9 mouse cellular contexts compared by ENCODE assay signal in genomic region chr4:133432560-133433171, GRCm38 (mm10). TPM values are rescaled to one million over a fixed set of nuclear protein-coding genes. Genes with fewer than 3 reads are reported as not detected.
DNase-seq lines count a peak whose midpoint lies in the region; ATAC-seq lines count a peak whose summit lies in the region.
"Had no signal": no experiment of that assay in that cellular context is flagged by ENCODE, and none has a peak within 500 bp of the region (broad histone marks: within the 10 kb centered on the region; RNA-seq: fewer than 3 reads in every experiment).

No protein-coding gene starts in this region.

- peak overlapping the region; percentile 51 for H3K4me2 ChIP-seq in heart, embryonic 13.5 days
- H3K4me2 ChIP-seq in forebrain, embryonic 15.5 days (replicated peaks), result peak overlapping the region; percentile 26

- no peak for ATAC-seq in heart, embryonic 13.5 days (ENCODE audit: extremely low read depth, insufficient number of reproducible peaks, low FRiP score, low TSS enrichment)
- peak; percentile 89 for ATAC-seq in forebrain, embryonic 15.5 days (replicated peaks)

- H3K4me3 ChIP-seq in heart, embryonic 13.5 days, result 0 out of 2 replicates have a peak overlapping the region, but pooled peaks have one; percentile 4
- H3K4me3 ChIP-seq in forebrain, embryonic 15.5 days, result peak overlapping the region; percentile 16; the same call in 1 of the 2 replicates
- peak overlapping the region; percentile 6; the same call in 1 of the 2 replicates for H3K4me3 ChIP-seq in limb, embryonic 10.5 days

- no peaks in the 10 kb centered on the region for H3K36me3 ChIP-seq in heart, embryonic 13.5 days
- H3K36me3 ChIP-seq in forebrain, embryonic 15.5 days, result no peaks in the 10 kb centered on the region
- H3K36me3 ChIP-seq in limb, embryonic 10.5 days, result no peaks in the 10 kb centered on the region
- H3K36me3 ChIP-seq: G1E had no signal

- no peak overlapping the region for H3K27ac ChIP-seq in heart, embryonic 13.5 days (replicated peaks)
- peak overlapping the region; percentile 78 for H3K27ac ChIP-seq in forebrain, embryonic 15.5 days (replicated peaks)
- peak overlapping the region; percentile 59 for H3K27ac ChIP-seq in limb, embryonic 10.5 days

- intact Hi-C loops in heart, postnatal 14 days (cut with DNase I), result no loop called here

- H3K9me3 ChIP-seq in heart, embryonic 13.5 days, result no peaks in the 10 kb centered on the region
- H3K9me3 ChIP-seq in forebrain, embryonic 15.5 days, result no peaks in the 10 kb centered on the region
- H3K9me3 ChIP-seq in limb, embryonic 10.5 days (replicated peaks), result no peaks in the 10 kb centered on the region
- H3K9me3 ChIP-seq: G1E had no signal

- H3K27me3 ChIP-seq in heart, embryonic 13.5 days (replicated peaks), result no peaks in the 10 kb centered on the region; the same call in 1 of the 2 replicates
- no peaks in the 10 kb centered on the region for H3K27me3 ChIP-seq in forebrain, embryonic 15.5 days
- no peaks in the 10 kb centered on the region for H3K27me3 ChIP-seq in limb, embryonic 10.5 days (ENCODE audit: low read depth, poor library complexity, severe bottlenecking)

- H3K4me1 ChIP-seq in heart, embryonic 13.5 days, result 0 out of 2 replicates have a peak, but pooled peaks cover 7% of the 10 kb centered on the region
- H3K4me1 ChIP-seq in forebrain, embryonic 15.5 days, result peaks cover 9% of the 10 kb centered on the region; the same call in 1 of the 2 replicates
- H3K4me1 ChIP-seq in limb, embryonic 10.5 days, result peaks cover 13% of the 10 kb centered on the region

- 0 out of 2 replicates have a peak overlapping the region, but pooled peaks have one; percentile 24 for H3K9ac ChIP-seq in heart, embryonic 13.5 days
- H3K9ac ChIP-seq in forebrain, embryonic 15.5 days (replicated peaks), result no peak overlapping the region

- DNase-seq in heart, postnatal 14 days, result no peak
- DNase-seq in brain, adult 2 months (ENCODE audit: low read depth, low spot score), result peak; percentile 79
- no peak for DNase-seq in limb, embryonic 10.5 days (ENCODE audit: low spot score)
- DNase-seq in right cerebral cortex, postnatal 25 days, result peak; percentile 58
- DNase-seq in kidney, postnatal 25 days, result no peak
- no peak for DNase-seq in adrenal gland, postnatal 25 days

- WGBS in heart, embryonic 13.5 days, result 18% methylated on average over 17 of the region's 17 CpGs
- 18% methylated on average over 17 of the region's 17 CpGs for WGBS in forebrain, embryonic 15.5 days
- WGBS in limb, embryonic 10.5 days, result 22% methylated on average over 17 of the region's 17 CpGs

RNA-seq across cellular contexts. Expression of gene Tent5b, which starts 47.3 kb away (rescaled TPM):
- polyA plus RNA-seq in heart, embryonic 13.5 days (2015; fragmentation: Nextera tagmentation; extraction: Ambion mirVana), result 0.36 and 0.69 TPM in 2 replicates
- total RNA-seq in heart, postnatal 14 days (2021), result 1 to 10 TPM; 3.5 to 5.1 TPM
- 0.11 and 0.13 TPM in 2 replicates for polyA plus RNA-seq in forebrain, embryonic 15.5 days (2015; fragmentation: Nextera tagmentation; extraction: Ambion mirVana)
- polyA plus RNA-seq in limb, embryonic 10.5 days (2016; fragmentation: Nextera tagmentation; extraction: Ambion mirVana), result 0.68 and 1.1 TPM in 2 replicates
- 0.76 and 1.2 TPM in 2 replicates for total RNA-seq in adrenal gland, postnatal 25 days (2021)
- total RNA-seq: G1E had no signal
- polyA plus RNA-seq: G1E had no signal

Comparison
In these comparisons a context has a peak if more than half of its experiments do, and no peak if none do; other contexts are left out.
1. DNase-seq: peak in brain, adult 2 months (single experiment) and right cerebral cortex, postnatal 25 days (single experiment); none in heart, postnatal 14 days (0 of 2), limb, embryonic 10.5 days (single experiment), kidney, postnatal 25 days (0 of 2) and adrenal gland, postnatal 25 days (single experiment).
2. Peak in every context shown above with its lines, with median percentiles within 50 percentile points of each other: H3K4me3 ChIP-seq.